Mouse (Mus musculus): ENCODE results near the gene Crp.

- TF ChIP-seq ZC3H11A (IDR thresholded peaks at IDR 0.05; ENCODE audit: borderline replicate concordance, low read depth, low read length) (no peak), CHD2 (IDR thresholded peaks at IDR 0.05; ENCODE audit: low read depth, low read length) (no peak), HCFC1 (IDR thresholded peaks at IDR 0.05; ENCODE audit: borderline replicate concordance, insufficient read depth, low read length) (no peak), ZNF384 (IDR thresholded peaks at IDR 0.05; ENCODE audit: low read depth, low read length) (no peak)
Measured at GRCm38 (mm10) chr1:172651288-172651987, 46.4 kb upstream of the Crp start.
